Comparison of ENCODE assay signal across 8 mouse cellular contexts in genomic region chr7:130596079-130596855, GRCm38 (mm10). TPM values are rescaled to one million over a fixed set of nuclear protein-coding genes. Genes with fewer than 3 reads are reported as not detected.
DNase-seq lines count a peak whose midpoint lies in the region; ATAC-seq and TF ChIP-seq lines count a peak whose summit lies in the region.
"Not testable (repeated sequence)": the region's sequence is repeated elsewhere in the genome, so short reads cannot be mapped to it uniquely, and the experiment has no call there.
"Had no signal": no experiment of that assay in that cellular context is flagged by ENCODE, and none has a peak within 500 bp of the region (broad histone marks: within the 10 kb centered on the region; RNA-seq: fewer than 3 reads in every experiment).

No protein-coding gene starts in this region.

- not testable (repeated sequence) for TF ChIP-seq CTCF in liver, adult 2 months (IDR thresholded peaks at IDR 0.05; ENCODE audit: low read depth, low read length)

- H3K36me3 ChIP-seq in intestine, embryonic 15.5 days; kidney, embryonic 16.5 days (ENCODE audit: insufficient read depth, low read length); liver, adult 2 months (ENCODE audit: control insufficient read depth, insufficient read depth, low read length): not testable (repeated sequence)

- H3K9ac ChIP-seq in intestine, embryonic 15.5 days; kidney, embryonic 16.5 days (replicated peaks; ENCODE audit: low read length): not testable (repeated sequence)
- H3K9ac ChIP-seq in liver, adult 2 months (ENCODE audit: low read depth, low read length) = 0 out of 2 replicates have a peak overlapping the region, but pooled peaks have one; percentile 21

- not testable (repeated sequence) for H3K4me1 ChIP-seq in intestine, embryonic 15.5 days (replicated peaks); kidney, embryonic 16.5 days (ENCODE audit: insufficient read depth, low read length); liver, adult 2 months (ENCODE audit: control insufficient read depth, insufficient read depth, low read length)

- WGBS in intestine, embryonic 15.5 days = 34% methylated on average over 9 of the region's 19 CpGs
- 31% methylated on average over 9 of the region's 19 CpGs for WGBS in kidney, embryonic 16.5 days
- WGBS in liver, adult 2 months = 16% methylated on average over 9 of the region's 19 CpGs

- intact Hi-C loops in gastrocnemius, postnatal 14 days (cut with DNase I; ENCODE audit: low total_unique reads) = not testable (repeated sequence)

- ATAC-seq in intestine, embryonic 15.5 days = peak; percentile 53
- ATAC-seq in kidney, embryonic 16.5 days (ENCODE audit: low FRiP score, low TSS enrichment) = peak; percentile 37

- H3K4me2 ChIP-seq in intestine, embryonic 15.5 days (replicated peaks); kidney, embryonic 16.5 days (replicated peaks; ENCODE audit: low read depth, low read length): not testable (repeated sequence)

- H3K9me3 ChIP-seq in intestine, embryonic 15.5 days; kidney, embryonic 16.5 days (ENCODE audit: low read length): not testable (repeated sequence)

- H3K27me3 ChIP-seq in intestine, embryonic 15.5 days (replicated peaks); kidney, embryonic 16.5 days (ENCODE audit: insufficient read depth, low read length); liver, adult 2 months (ENCODE audit: control insufficient read depth, insufficient read depth, low read length): not testable (repeated sequence)

- not testable (repeated sequence) for H3K27ac ChIP-seq in intestine, embryonic 15.5 days; kidney, embryonic 16.5 days (ENCODE audit: low read length)
- peak overlapping the region; percentile 41 for H3K27ac ChIP-seq in liver, adult 2 months (replicated peaks; ENCODE audit: insufficient read depth, low read depth, low read length)

- not testable (repeated sequence) for TF ChIP-seq POLR2A in liver, adult 2 months (IDR thresholded peaks at IDR 0.05; ENCODE audit: extremely low read depth, insufficient read depth, low read length)

- H3K79me2 ChIP-seq in liver, adult 2 months (ENCODE audit: control insufficient read depth, insufficient read depth, low read length) = peaks cover 26% of the 10 kb centered on the region; the same call in 1 of the 2 replicates

- H3K4me3 ChIP-seq in intestine, embryonic 15.5 days (replicated peaks); kidney, embryonic 16.5 days (ENCODE audit: low read length): not testable (repeated sequence)
- peak overlapping the region; percentile 14 for H3K4me3 ChIP-seq in liver, adult 2 months (ENCODE audit: insufficient read depth, low read depth, low read length)

- peak; percentile 30 for DNase-seq in embryo, embryonic 11 days
- peak; percentile 59 for DNase-seq in gastrocnemius, postnatal 14 days
- peak; percentile 79 for DNase-seq in liver, adult 2 months (ENCODE audit: extremely low read depth, low read depth, low spot score)
- DNase-seq in lung, postnatal 10 days = peak; percentile 56
- peak; percentile 56 for DNase-seq in retina, embryonic 14.5 days (ENCODE audit: low spot score)

RNA-seq across cellular contexts. Expression of gene Tacc2, which starts 19.0 kb away (rescaled TPM):
- total RNA-seq in gastrocnemius, postnatal 14 days (2021) = 100 to 1,000 TPM; 227 to 381 TPM
- polyA plus RNA-seq in intestine, embryonic 15.5 days (2015; fragmentation: Nextera tagmentation; extraction: Ambion mirVana) = 27.2 and 27.8 TPM in 2 replicates
- polyA plus RNA-seq in kidney, embryonic 16.5 days (2015; fragmentation: Nextera tagmentation; extraction: Ambion mirVana) = 31.3 and 40.0 TPM in 2 replicates
- total RNA-seq in liver, adult 2 months (2014; rRNA removed) = 13.5 and 14.3 TPM in 2 replicates
- 8.4 and 10.0 TPM in 2 replicates for polyA plus RNA-seq in liver, adult 2 months (2012; rRNA removed)
- polyA plus RNA-seq: G1E had no signal

RNA-seq across cellular contexts. Expression of gene Nsmce4a, which starts 23.3 kb away (rescaled TPM):
- total RNA-seq in gastrocnemius, postnatal 14 days (2021) = 10 to 100 TPM; 30.3 to 30.6 TPM
- 138 and 146 TPM in 2 replicates for polyA plus RNA-seq in intestine, embryonic 15.5 days (2015; fragmentation: Nextera tagmentation; extraction: Ambion mirVana)
- polyA plus RNA-seq in kidney, embryonic 16.5 days (2015; fragmentation: Nextera tagmentation; extraction: Ambion mirVana) = 155 and 159 TPM in 2 replicates
- 58.5 and 73.5 TPM in 2 replicates for total RNA-seq in liver, adult 2 months (2014; rRNA removed)
- 20.8 and 24.7 TPM in 2 replicates for polyA plus RNA-seq in liver, adult 2 months (2012; rRNA removed)
